Mouse (Mus musculus) megakaryocyte progenitor cell, adult 5-6 weeks (primary cell): ENCODE results near the gene Ift88. TPM values are rescaled to one million over a fixed set of nuclear protein-coding genes. Genes with fewer than 3 reads are reported as not detected.
A peak's percentile ranks its signal among the peaks of the same experiment; 100 is the strongest.

ENCODE experiments used
- ATAC-seq: replicated peaks from 2 replicates; pipeline ENCODE4 v1.8.0; 2016; ENCODE audit warnings: mild to moderate bottlenecking, moderate TSS enrichment, inconsistent platforms; ENCODE audit not compliant: poor library complexity
- total RNA-seq, 2 experiments: library from RNA; stranded (forward) in 1 of 2; stranded (reverse) in 1 of 2; fragments of 157-497, 149-512 nt in 1 of 2; fragments of 200-1000 nt in 1 of 2; gene quantifications; 2 replicates each; pipeline versions ENCODE4 v1.2.3 to v1.2.4; 2015 to 2017

Gene Ift88
- total RNA-seq (2015) (6.9 and 8.6 TPM in 2 replicates), total RNA-seq (2017) (6.6 and 15.0 TPM in 2 replicates)

DNA sequence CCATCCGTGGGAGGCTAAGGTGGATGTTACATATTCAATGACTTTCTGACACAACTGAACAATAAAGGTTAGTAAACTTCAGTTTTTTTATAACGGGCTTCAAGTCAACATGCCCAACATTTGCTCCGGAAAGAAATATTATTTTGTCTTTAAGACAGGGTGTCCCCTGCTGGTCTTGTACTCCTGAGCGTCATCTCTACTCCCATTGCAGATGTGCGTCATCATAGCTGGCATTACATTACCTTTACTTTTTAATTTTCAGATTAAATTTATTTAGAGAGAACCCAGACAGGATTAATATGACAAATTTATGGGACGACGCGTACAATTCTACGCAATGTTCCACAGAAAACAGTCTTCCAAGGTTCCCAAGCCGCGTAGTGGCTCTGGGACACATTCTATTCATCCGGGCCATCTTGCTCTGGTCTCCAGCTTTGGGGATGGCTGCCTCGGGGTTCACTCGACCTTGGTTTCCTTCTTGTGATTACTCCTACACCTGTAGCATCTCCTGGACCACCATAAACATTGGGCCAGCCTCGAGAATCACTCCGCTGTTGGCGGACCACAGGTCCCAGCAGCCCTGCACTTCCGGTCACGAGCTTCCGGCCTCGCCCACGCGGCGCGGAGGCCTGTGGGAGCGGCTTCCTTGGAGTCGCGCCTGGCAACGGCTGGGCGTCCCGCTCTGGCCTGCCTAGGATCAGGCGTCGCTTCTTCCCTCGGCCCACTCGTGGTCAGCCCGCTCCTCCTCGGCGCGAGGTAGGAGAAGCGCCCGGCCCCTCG lies at the start of gene Ift88:
Gene Ift88 (plus strand): TSS at position 631 of the 780 bp plus-strand sequence.
- peak; percentile 98 for ATAC-seq

DNA sequence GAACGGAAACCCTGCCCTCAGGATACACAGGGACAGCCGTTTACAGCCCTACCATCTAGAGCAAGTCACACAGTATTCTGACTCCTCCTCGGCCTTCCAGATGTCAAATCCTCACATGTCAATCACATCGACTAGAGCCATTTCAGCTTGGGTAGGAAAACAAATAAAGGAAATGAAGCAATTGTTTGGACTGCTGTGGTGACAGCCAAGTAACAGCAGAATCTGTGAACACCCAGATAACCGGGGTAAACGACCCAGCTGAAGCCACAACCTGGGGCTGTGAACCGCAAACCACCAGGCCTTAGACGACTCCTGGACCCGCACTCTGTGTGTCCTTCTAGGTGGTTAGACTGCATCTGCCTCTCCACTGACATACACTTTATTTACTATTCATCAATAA lies 48.7 kb upstream of the Ift88 start:
- no peak for ATAC-seq

DNA sequence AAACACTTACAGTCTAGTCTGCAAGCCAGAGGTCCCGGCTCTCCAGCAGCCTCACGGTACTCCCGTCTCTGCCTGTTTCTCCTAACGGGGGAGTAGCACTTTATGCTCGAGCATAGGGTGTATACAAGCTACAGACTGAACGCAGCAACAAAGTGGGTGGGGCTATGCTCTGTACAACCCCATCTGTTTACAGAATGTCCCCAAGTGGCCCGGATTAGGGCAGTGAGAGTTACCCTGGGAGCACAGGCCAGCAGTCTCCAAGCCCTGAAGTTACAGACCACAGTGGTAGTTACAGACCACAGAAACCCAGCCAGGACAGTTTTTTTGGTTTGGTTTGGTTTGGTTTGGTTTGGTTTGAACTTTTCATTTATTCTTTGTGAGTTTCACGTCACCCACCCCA lies 47.8 kb upstream of the Ift88 start:
- no peak for ATAC-seq

DNA sequence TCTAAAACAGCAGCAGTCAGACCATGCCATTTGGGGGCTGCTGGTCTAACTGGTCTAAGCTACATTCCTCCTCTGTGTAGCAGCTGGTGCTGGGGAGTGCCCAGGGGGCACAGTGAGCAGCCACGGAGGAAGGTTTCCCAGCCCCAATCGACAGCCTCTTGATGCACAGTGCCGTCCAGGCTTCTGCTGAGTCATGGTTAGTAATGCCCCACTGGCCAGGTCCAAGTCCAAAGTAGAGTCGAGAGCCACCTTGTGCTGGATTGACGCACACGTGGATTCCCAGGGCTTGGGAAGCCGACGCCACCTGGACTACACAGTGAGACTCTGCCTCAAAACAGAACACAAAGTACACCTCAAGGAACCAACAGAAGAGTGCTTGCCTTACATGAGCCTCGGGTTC lies 46.9 kb upstream of the Ift88 start:
- no peak for ATAC-seq

DNA sequence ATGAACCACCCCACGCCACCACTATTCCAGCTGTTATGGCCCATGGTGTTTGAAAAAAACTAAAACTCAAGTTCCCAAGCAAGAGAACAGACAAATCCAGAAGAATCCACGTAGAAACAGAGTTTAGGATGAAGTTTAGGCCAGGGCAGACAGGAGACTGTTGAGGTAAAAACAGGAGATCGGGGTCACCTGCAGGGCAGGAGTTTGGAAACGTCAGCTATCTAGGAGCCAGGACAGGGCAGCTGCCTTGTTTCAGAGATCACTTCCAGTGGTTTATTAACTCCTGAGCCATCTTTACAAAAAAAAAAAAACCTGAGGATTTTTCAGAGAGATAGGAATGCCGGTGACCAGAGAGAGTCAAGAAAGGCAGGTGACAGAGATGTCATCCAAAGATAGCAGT lies 46.3 kb upstream of the Ift88 start:
- ATAC-seq = no peak

DNA sequence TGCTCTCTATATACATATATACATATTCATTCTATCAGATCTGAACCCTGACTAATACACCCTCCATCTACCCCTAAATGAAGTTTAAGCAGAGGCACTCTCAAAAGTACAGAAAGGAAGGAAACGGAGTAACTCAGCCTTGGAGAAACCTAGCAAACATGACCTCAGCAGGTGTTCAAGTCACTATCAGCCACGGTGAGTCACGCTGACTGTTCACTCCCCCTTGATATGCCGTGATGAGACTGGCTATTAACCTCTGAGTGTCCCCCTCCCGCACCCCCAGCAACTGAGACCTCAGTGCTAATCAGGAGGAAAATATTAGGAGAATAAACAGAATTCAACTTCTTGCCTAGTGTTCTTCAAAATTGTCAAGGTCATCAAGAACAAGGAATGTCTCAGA lies 38.2 kb upstream of the Ift88 start:
- ATAC-seq = no peak

DNA sequence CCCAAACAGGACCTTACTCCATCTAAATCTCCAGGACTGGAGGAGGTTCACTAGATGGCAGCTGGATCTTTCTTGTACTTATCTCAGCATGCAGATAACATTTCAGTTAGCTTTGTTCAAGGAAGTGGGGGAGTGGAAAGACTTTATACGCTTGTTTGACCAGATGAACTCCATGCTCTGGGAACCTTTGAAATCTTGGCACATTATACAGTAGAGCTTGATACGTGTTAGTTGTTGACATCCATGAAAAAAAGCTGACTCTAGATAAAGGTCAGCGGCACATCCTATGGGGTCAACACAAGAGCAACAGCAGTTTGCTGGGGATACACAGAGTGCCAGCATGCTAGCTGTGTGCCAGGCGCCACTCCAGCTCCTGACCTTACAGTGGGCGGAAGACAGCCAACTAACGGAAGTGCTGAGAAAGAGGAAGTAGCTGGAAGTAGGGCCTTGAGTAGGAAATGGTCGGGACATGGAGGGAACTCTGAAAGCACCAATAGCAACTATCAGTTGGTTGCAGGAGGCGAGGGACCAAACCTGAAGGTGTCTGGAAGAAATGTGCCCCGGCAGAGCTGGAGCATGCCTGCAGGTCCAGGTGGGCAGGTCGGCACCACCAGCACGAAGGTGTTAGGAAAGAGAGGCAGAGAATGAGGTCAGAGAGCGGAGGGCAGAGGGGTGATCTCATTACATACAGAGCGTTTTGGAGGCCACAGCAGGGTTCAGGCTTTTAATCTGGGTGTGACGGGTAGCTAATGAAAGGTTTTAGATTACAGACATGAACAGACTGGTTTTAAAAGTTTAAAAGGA lies 36.9 kb upstream of the Ift88 start:
- ATAC-seq = peak; percentile 71

DNA sequence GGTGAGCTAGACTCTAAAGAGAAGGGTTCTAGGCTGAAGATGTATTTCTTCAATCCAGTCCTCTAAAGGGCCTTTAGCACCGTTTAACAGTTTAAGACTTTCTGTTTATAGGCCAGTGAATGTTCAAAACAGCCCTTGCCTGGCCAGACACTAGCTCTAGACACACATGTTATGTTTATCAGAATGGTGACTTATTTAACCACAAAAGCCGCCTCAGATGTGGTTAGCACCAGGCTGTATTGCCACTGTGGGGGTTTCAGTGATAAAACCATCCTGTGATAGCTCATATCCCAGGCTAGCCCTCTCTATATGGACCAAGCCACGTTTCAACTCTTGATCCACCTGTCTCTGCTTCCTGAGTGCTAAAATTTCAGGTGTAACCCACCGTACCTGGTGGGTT lies 32.2 kb upstream of the Ift88 start:
- peak; percentile 44; the same call in 1 of the 2 replicates for ATAC-seq

DNA sequence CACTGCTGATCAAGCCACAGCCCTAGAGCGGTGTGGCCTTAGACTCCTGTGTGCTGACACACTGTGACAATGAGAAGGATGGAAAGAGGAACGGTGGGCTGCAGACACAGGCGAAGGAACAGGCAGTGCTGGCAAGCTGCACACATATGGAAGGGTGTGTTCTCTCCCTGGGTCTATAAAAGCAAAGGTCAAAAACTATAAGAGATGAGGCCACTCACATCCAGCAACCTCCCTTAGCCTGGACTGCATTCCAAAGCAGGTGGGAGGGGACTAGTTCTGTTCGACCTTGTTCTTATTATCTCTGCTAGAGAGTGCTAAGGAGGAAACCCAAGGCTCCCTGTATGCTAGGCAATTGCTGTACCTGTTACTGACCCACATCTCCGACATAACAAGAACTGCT lies 31.6 kb upstream of the Ift88 start:
- ATAC-seq = no peak

DNA sequence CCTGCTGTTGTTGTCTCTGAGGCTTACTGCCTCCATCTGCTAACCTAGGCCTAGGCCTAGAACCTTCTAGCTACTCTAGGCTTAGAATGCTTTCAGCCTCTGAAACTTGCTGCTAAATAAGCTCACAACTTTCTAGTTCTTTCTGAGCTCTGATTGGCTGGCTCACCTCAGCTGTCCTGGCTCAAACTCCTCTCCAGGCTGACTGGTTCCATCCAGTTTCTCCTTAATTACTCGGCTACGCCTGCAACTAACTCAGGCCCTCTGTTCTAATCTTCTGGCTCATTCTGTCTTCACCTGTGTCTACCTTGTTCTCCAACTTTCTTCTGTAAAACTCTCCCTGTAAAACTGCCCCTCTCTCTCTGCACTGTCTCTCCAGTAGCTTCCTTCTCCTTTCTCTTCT lies 28.4 kb upstream of the Ift88 start:
- ATAC-seq = no peak

DNA sequence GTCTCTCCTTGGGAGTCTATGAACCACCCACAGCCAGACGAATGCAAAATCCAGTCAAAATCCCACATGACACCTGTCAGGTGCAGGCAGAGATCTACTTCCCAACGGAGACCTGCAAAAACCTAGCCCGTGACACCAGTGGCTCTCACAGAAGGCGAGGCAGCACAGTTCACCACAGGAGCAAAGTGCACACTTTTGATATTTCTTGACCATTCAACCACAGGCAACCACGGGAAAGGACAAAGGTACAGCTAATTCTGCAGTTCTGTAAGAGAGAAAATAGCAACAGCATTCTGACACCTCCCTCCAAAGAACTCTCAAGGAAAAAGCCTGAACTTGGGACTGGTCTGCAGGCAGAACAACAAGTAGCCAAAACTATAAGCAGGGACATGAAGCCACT lies 26.6 kb upstream of the Ift88 start:
- ATAC-seq = no peak

DNA sequence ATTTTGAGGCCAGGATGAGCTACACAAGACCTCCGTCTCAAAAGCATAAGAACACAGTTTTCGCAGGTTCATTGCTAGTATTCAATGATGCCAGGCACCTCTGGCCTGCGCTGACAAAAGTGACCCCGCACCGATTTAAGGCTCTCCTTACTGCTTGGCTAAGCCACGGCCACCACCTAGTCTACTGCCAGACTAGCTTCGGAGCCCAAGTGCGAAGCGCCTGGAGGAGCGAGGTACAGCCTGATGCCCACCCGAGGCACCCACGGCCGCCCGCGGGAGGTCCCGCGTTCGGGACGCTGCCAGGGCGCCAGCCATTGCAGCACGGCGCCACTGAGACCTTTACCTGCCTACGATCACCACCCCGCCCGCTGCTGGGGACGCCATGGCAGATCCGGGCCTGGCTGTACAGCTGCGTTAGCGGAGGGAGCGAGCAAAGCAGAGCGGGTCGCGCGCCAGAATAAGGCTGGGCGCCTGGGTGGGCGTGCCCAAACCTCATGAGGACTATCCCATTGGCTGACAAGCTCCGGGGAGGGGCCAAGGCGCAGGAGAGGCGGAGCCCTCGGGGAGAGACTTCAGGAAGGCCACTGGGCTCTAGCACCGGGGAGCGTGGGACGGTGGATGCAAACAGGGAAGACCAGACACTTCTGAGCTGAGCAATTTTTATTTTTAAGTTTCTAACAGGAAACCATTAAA lies 25.7 kb upstream of the Ift88 start, which contains the start of gene Cryl1:
Gene Cryl1 (minus strand): TSS at position 465 of the 693 bp plus-strand sequence.
- ATAC-seq = peak; percentile 97

DNA sequence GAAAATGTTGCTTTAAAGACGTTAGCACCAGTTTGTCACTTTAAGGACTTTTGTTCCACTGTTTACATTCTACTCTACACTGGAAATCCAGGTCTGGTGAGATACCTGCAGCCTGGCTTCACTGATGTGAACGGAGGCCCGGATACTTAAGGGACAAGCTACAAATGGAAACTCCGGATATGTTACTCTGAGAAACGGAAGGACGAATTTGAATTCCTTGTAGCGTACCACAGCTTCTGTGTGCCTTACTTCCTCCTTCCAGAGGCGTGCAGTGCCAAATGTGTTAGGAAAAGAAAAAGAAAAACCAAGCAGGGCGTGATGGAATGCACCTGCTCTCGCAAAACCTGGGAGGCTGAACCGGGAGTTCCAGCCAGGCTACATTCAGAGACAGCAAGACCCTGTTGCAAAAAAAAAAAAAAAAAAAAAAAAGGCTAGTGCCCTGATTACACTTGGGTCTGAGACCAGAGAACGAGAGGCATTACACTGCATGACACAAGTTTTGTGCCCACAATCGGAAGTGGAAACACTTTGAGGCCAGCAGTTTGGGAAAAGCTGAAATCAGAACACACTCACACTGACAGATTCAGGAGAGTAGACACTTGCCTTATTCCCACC lies 24.9 kb upstream of the Ift88 start:
- ATAC-seq = peak; percentile 63

DNA sequence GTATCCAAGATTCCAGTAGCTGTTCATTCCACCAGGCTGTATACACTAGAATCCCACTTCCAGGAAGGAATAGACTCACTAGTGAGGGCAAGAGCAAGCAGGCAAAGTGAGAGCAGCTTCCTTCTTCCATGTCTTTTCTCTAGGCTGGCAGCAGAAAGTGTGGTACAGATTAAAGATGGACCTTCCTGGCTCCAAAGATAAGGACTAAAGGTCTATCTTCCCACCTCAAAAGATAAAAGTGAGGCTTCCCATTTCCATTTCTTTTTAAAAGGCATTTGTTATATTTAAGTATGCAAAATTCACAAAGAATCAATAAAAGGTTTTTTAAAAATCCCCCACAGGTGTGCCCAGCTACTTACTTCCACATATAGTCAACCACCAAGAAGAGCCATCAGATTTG lies 21.0 kb upstream of the Ift88 start:
- ATAC-seq = no peak

DNA sequence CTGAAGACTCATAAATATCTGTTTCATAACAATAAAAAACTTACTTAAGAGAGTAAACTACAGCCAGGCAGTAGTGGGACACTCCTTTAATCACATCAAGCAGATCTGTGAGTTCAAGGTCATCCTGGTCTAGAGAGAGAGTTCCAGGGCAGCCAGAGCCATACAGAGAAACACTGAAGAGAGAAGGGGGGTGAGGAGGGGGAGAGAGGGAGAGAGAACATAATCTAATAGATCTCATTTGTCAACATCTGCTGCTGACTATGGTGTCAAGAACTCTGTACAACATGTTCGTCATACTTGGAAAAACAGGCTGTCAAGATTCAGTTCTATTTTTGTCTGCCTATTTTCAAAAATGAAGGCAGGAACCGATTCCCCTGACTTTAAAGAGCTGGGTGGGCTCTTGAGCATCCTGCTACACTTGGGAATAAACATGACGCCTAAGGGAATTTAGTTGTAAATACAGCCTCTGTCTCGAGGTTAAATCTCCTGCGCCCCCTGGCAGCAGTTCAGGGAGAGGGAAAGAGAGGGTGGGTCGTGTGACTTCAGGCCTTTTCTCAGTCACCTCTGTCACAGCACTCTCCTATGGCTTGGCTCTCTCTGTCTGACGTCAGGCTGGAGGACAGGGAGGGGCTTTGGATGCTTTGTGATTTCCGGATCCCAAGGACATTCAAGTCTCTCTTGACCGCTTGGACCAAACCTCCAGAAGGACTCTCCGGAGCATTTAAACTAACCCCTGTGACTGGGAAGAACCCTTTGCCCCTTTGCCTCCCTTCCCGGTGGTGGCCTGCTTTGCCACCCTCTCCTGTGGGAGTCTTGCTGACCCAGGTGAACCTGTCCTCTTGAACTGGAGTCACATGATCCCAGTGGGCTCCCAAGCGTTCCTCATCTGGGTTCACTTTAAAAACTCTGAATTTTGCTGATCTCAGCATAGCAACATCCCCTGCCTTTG lies 16.5 kb upstream of the Ift88 start:
- peak; percentile 87 for ATAC-seq

DNA sequence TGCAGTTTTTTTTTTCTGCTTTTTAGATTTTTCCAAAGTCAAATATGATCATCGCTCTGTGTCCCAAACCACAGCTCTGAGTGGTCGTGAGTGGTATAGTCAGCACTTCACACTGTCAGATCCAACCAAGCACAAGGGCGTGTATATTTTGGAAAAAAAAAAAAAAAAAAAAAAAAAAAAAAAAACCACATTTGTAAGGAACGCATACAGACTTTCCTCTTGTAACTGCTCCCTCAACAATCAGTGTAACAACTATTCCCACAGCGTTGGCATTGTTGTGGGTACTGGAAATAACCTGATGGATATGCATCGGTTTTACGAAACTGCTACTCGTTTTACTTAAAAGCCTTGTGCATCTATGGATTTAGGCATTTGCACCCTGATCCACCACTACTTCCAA lies 15.8 kb upstream of the Ift88 start:
- no peak for ATAC-seq

DNA sequence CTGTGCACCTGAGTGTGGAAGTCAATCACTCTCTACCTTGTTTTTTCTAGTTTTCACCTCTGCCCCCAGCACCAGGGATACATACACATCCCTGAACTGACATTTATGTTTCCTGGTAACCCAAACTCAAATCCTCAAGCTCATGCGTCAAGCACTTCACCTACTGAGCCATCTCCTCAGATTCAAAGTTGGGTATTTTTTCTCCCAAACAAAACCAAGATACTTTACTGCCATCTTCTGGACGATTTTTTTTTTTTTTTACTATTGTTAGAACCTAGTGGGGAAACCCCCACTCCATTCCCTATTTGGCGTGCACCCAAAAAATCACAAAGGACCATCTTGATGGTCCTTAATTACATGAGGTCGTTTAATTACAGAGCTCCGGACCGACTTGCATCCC lies 14.8 kb upstream of the Ift88 start:
- no peak for ATAC-seq

DNA sequence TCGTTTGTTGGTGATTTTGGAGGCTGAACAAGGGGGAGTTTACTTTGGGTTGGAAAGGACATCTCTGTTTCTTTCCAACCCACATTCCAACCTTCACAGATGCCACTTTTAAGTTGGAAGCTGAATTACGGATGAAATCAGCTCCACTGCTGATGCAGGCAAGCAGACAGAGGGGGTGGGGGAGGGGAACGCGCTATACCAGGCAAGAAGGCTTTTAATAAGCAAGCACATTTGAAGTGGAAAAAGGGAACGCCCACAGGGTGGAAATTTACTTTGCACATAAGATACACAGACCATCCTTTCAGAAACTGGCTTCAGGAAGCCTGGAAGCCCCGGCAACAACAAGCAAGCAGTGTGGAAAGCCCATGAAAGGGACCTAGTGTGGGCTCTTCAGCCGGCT lies 11.7 kb upstream of the Ift88 start:
- ATAC-seq = no peak

DNA sequence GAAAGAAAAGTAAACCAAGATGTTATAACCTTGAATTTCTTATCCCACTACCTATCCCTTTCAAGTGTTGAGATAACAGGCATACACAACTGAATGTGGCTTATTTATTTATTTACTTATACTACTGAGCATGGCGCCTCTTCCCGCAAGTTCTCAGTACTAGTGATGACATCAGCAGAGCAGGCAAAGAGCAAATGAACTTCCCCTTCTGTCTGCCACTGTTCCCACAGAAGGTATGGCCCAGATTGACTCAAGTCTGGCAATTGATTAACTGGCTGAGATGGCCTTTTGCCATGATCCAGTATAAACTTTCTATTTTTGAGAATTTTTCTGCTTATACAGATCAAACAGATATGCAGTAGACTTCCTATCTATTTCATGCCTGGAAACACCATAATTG lies 6.7 kb upstream of the Ift88 start:
- ATAC-seq = peak; percentile 63

DNA sequence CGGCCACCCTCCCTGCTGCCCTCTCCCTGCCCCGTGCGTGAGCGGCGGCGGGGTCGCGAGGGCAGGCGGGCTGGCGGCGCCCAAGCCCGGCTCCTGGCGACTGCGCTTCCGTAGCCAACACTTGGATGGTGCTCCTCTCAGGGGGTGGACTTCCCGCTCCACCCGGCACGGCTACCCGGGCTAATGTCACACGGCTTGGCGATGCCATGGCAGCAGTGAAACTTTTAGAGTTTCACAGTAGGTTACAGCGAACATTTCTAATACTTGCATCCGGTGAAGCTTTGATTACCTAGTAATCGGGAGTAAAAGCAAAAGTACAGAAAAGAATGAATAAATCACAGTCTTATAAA lies 325 bp downstream of the Ift88 start:
- peak; percentile 58 for ATAC-seq
